Mouse (Mus musculus) adrenal gland, adult (tissue): Measurements from ENCODE around the gene Btaf1.
"Not testable (repeated sequence)": the region's sequence is repeated elsewhere in the genome, so short reads cannot be mapped to it uniquely, and the experiment has no call there.

Experiments used
- DNase-seq, 2 experiments: peaks; one replicate each; pipeline ENCODE4 v3.0.0; 2022 to 2023; ENCODE audit warnings: low spot score in 1 of 2; ENCODE audit not compliant: inconsistent age in 2 of 2

Gene Btaf1

GRCm38 (mm10) chr19:36919466-36919865 is 6.4 kb upstream of the Btaf1 start, which contains the start of gene Fgfbp3:
Gene Fgfbp3, minus strand, starts transcription at chr19:36919615.
- DNase-seq, result no peak

DNA sequence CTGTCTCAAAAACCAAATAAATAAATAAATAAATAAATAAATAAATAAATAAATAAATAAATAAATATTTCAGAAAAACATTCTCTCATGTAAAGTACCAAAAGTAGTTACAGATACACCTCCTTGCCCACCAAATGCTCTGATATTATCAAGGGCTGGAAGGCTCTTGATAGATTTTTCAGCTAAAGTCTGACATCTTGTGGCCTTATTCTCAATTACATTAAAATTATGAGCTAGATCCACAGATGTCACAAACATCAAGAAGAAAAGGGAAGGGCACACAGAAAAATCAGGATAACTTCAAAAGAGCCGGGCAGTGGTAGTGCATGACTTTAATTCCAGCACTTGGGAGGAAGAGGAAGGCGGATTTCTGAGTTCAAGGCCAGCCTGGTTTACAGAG is 3.9 kb upstream of the Btaf1 start:
- peak in 1 of 2 experiments; percentile 62 for DNase-seq

GRCm38 (mm10) chr19:36922936-36923335 is 2.9 kb upstream of the Btaf1 start:
- DNase-seq, result no peak

GRCm38 (mm10) chr19:36926553-36927236 is 816 bp downstream of the Btaf1 start:
- DNase-seq, result no peak

GRCm38 (mm10) chr19:36927800-36928361 is 2.0 kb downstream of the Btaf1 start:
- no peak for DNase-seq

DNA sequence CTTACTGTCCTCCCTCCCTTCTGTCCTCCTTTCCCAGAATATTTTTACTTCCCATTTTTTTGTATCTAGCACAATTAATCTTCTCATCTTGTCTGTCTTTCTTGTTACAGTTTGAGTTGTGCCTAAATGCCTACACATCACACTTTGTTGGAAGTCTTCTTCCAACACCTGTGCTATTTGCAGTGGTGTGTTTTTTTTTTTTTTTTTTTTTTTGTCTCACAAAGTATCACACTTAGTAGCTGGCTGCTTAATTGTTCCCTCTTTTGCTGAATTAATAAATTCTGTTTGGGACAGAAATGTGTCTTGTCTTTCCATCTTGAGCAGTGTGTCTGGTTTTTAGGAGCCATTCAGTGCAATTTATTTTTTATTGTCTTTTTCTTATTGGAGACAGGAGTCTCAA is 3.9 kb downstream of the Btaf1 start:
- DNase-seq, result no peak

GRCm38 (mm10) chr19:36932097-36932496 is 6.2 kb downstream of the Btaf1 start:
- DNase-seq, result no peak

DNA sequence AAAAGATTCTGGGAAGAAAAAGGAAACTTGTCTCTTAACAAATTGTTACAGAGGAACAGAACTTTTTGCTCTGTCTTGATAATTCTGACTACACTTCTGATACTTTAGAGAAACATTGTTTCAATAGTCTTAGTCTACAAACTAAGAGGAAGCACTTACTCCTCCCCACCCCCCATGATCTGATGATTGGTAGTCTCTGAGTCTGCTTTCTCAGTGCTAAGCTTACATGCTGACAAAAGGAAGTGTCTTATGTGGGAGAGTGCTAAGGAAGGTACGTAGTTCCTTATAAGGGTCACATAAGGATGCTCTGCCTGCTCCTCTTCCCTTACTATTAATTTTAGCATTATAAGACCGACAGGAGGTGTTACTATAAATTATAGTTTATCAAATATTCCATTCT is 6.7 kb downstream of the Btaf1 start:
- DNase-seq, result no peak

DNA sequence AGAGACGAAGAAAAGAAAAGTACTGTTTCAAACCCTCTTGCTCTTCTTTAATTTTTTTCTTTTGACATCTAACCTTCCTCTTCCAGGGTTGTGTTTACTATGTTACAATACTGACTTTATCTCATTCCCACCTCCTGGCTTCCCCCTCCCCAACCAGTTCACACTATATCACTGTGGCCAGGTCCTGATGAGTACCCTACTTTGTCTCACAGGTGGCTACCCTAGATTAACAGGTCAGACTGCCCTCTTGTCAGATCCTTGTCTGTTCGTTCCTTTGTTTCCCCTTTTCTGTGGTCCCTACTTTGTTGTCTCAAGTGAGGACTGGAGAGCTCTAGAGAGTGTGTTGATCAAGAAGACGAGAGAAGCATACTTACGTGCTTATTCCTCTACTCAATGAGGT is 10.4 kb downstream of the Btaf1 start:
- no peak for DNase-seq

GRCm38 (mm10) chr19:36938008-36938407 is 12.1 kb downstream of the Btaf1 start:
- no peak for DNase-seq

- DNase-seq, result peak in 1 of 2 experiments; percentile 46
Observed at GRCm38 (mm10) chr19:36940064-36940463, 14.2 kb downstream of the Btaf1 start.

DNA sequence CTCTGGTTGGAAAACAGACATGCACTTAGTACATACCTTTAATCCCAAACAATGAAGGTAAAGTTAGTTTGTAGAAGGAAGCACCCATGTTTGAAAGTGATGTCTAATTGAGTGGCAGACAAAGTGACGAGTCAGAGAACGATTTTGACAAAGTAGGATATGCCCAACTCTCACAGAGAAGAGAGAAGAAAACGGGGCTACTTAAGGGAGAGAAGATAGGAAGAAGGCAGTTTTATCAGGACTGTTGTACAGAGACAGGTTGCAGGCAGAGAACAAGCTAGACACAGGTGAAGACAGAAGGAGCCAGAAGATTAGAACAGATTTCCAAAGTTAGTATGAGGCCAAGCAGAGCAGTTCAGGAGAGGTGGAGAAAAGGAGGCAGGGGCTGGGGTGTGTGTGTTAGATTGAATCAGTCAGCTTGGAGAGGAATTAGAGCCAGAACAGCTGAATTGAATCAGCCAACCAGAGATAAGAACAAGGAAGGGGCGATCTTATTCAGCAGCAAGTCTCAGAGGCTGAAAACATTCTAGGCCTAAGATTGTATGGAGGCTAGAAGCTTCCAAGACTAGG is 27.8 kb downstream of the Btaf1 start:
- DNase-seq, result no peak

GRCm38 (mm10) chr19:36958331-36958730 is 32.5 kb downstream of the Btaf1 start:
- no peak for DNase-seq

DNA sequence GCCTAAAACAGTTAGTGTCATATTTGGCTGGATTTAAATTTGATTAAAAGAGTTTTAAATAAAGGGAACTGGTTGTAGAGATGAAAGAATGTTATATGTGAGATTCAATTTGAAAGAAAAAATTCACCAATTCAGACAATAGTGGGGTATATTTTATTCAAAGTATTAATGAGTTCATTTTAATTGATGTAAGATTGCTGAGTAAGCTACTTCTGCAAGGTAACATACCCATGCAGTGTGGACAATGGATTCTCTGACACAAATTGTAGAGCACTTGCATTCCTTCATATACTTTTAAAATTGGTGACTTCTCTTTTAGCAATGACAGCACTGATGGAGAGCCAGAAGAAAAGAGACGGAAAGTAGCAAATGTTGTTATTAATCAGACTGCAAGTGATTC is 35.4 kb downstream of the Btaf1 start:
- DNase-seq, result no peak

- DNase-seq, result not testable (repeated sequence)
Observed at GRCm38 (mm10) chr19:36962544-36963260, 36.8 kb downstream of the Btaf1 start.

GRCm38 (mm10) chr19:37004557-37004956 is 78.7 kb downstream of the Btaf1 start:
- no peak for DNase-seq

GRCm38 (mm10) chr19:37009878-37010281 is 84.0 kb downstream of the Btaf1 start:
- DNase-seq, result no peak

DNA sequence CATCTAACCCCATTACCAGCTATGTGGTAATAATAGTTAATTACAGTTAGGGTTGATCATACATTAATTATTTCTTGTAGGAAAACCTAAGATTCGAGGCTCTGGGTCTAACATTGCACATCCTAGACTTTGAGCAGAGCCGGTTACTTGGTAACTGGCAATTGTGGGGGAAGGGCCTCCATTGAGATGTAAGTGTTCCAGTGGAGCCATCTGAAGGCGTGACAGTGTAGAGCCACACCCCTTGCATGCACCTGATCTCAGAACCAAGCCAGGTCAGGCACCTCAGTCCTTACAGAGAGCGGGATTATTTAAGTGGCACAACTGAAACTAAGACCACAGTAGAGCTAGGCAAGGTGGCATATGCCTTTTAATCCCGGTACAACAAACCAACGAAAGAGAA is 87.6 kb downstream of the Btaf1 start:
- no peak for DNase-seq

GRCm38 (mm10) chr19:37014173-37014939 is 88.5 kb downstream of the Btaf1 start:
- DNase-seq, result no peak

GRCm38 (mm10) chr19:37016890-37017289 is 91.0 kb downstream of the Btaf1 start:
- no peak for DNase-seq

GRCm38 (mm10) chr19:37018411-37018810 is 92.5 kb downstream of the Btaf1 start:
- peak; percentile 83 to 90 for DNase-seq
